Mouse (Mus musculus) hindbrain, embryonic 12.5 days (tissue): ENCODE results near the gene Nabp2. TPM values are rescaled to one million over a fixed set of nuclear protein-coding genes. Genes with fewer than 3 reads are reported as not detected.
A peak's percentile ranks its signal among the peaks of the same experiment; 100 is the strongest.

Experiments
- ATAC-seq: fragments of 200-750 bp; cut with Nextera tagmentation; 2 replicates; pipeline ENCODE4 v1.8.0; 2017; ENCODE audit warnings: moderate TSS enrichment; ENCODE audit not compliant: low FRiP score
- H3K27ac ChIP-seq: fragments of 300-500 bp; sonication (generic); 2 replicates; pipeline ENCODE4 v1.5.1; 2016; ENCODE audit warnings: mild to moderate bottlenecking
- H3K27me3 ChIP-seq: fragments of 300-500 bp; sonication (generic); 2 replicates; pipeline ENCODE4 v1.6.1; 2016; ENCODE audit warnings: mild to moderate bottlenecking
- H3K36me3 ChIP-seq: fragments of 300-500 bp; sonication (generic); 2 replicates; pipeline ENCODE4 v1.6.1; 2016; ENCODE audit warnings: mild to moderate bottlenecking
- H3K4me1 ChIP-seq: fragments of 300-500 bp; sonication (generic); 2 replicates; pipeline ENCODE4 v1.6.1; 2016
- H3K4me2 ChIP-seq: fragments of 300-500 bp; sonication (generic); replicated peaks from 2 replicates; pipeline ENCODE4 v1.6.1; 2016; ENCODE audit warnings: mild to moderate bottlenecking
- H3K4me3 ChIP-seq: fragments of 300-500 bp; sonication (generic); 2 replicates; pipeline ENCODE4 v1.5.1; 2016; ENCODE audit warnings: mild to moderate bottlenecking
- H3K9ac ChIP-seq: fragments of 300-500 bp; sonication (generic); 2 replicates; pipeline ENCODE4 v1.6.1; 2016; ENCODE audit warnings: mild to moderate bottlenecking, moderate library complexity
- H3K9me3 ChIP-seq: fragments of 300-500 bp; sonication (generic); replicated peaks from 2 replicates; pipeline ENCODE4 v1.6.1; 2016; ENCODE audit warnings: mild to moderate bottlenecking
- WGBS: fragments of 180-500 bp; shearing (Covaris S2); methylation state at CpG from one replicate; pipeline ENCODE4 v1.1.7; 2016; 5-methylcytosine and 5-hydroxymethylcytosine counted together
- polyA plus RNA-seq: library from polyadenylated mRNA; unstranded; fragments of >200 nt; fragmentation: Nextera tagmentation; extraction: Ambion mirVana; gene quantifications from 2 replicates; pipeline ENCODE4 v1.2.1, GENCODE M21; 2016

The Nabp2 gene
- polyA plus RNA-seq, 1 experiment from 2014 or later: 102 TPM

GRCm38 (mm10) chr10:128377940-128378448, 33.3 kb downstream of the Nabp2 start:
- no peak for ATAC-seq
- H3K4me1 ChIP-seq: peaks cover 23% of the 10 kb centered on the region
- peak overlapping the region; percentile 100 for H3K9ac ChIP-seq
- peak overlapping the region; percentile 97 for H3K27ac ChIP-seq
- H3K27me3 ChIP-seq: no peaks in the 10 kb centered on the region
- H3K9me3 ChIP-seq: no peaks in the 10 kb centered on the region
- H3K4me3 ChIP-seq: peak overlapping the region; percentile 99
- H3K4me2 ChIP-seq: peak overlapping the region; percentile 55
- 60% methylated on average over 14 of the region's 14 CpGs for WGBS
- H3K36me3 ChIP-seq: peaks cover 43% of the 10 kb centered on the region

- ATAC-seq: peak; percentile 78
- 0% methylated on average over 33 of the region's 47 CpGs for WGBS
- H3K9ac ChIP-seq: peak overlapping the region; percentile 100
- H3K36me3 ChIP-seq: peaks cover 37% of the 10 kb centered on the region
- peak overlapping the region; percentile 55 for H3K4me2 ChIP-seq
- no peaks in the 10 kb centered on the region for H3K9me3 ChIP-seq
- H3K4me1 ChIP-seq: peaks cover 23% of the 10 kb centered on the region
- peak overlapping the region; percentile 97 for H3K27ac ChIP-seq
- H3K27me3 ChIP-seq: no peaks in the 10 kb centered on the region
- H3K4me3 ChIP-seq: peak overlapping the region; percentile 99
These were observed 33.9 kb downstream of the Nabp2 start for GRCm38 (mm10) chr10:128377222-128377939.

DNA sequence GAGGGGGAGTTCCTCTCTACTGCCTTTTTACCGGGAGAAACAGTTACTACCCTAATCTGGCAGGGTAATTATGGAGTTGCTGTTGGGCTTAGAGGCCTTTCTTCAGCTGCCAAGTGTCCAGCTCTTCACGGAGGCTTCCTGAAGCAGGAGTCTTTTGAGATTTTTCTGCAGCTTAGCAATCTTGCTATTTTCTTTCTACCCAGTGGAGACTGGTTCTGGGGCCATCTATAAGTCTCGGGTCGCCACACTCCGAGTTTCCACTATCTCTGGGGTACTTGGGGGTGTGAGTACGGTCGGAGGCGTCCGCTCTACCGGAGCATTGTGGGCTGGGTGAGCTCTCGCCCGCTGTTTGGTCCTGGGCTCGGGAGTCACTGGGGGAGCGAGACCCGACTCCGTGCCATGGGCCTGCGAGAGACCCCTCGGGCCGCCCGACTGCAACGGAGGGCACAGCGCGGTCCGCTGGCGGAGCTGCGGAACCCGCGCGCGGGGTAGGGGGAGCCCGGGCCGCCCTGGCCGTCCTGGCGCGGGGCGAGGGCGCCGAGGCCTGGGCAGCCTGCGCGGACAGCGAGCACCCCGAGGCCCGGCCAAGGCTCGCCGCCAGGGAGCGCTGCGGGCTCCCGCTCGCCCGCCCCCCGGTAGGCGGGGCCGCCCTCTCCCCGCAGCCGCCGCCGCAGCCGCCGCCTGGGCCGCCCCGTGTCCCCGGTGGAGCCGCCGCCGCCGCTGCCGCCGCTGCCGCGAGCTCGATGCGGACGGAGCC, 34.7 kb downstream of the Nabp2 start, which contains the start of gene Ankrd52:
Gene Ankrd52, plus strand, starts transcription at position 661 of the 757 bp plus-strand sequence.
- peak within 1 kb of the TSS; percentile 99 for H3K4me3 ChIP-seq
- peaks cover 23% of the 10 kb centered on the region for H3K4me1 ChIP-seq
- no peaks in the 10 kb centered on the region for H3K9me3 ChIP-seq
- H3K36me3 ChIP-seq: peaks cover 29% of the 10 kb centered on the region
- H3K4me2 ChIP-seq: peak within 1 kb of the TSS; percentile 55
- peak; percentile 93 for ATAC-seq
- peak within 1 kb of the TSS; percentile 100 for H3K9ac ChIP-seq
- H3K27me3 ChIP-seq: no peaks in the 10 kb centered on the region
- H3K27ac ChIP-seq: peak within 1 kb of the TSS; percentile 97
- WGBS: under 1% methylated on average over 46 of the region's 73 CpGs

DNA sequence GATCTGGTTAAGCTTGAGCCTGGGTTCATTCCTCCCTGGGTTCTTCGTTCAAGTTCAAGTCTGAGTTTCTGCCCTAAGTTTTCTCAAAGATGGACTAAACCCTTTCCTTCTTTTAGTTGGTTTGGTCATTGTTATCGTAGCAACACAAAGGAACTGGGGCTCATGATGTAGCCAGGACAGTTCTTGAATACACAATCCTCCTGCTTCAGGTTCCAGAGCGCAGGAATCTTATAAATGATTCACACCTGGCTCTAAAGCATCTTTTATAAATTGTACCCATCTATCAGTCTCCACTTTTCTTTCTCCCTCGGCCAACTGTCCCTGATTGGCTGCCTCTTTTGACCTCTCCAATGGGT, 35.2 kb downstream of the Nabp2 start:
- no peak for ATAC-seq
- Histone ChIP-seq H3K36me3 (peaks cover 24% of the 10 kb centered on the region), H3K9ac (peak overlapping the region; percentile 100), H3K4me1 (peaks cover 23% of the 10 kb centered on the region), H3K4me2 (peak overlapping the region; percentile 55), H3K27ac (peak overlapping the region; percentile 97), H3K4me3 (peak overlapping the region; percentile 99), H3K27me3 (no peaks in the 10 kb centered on the region), H3K9me3 (no peaks in the 10 kb centered on the region)
- WGBS: 51% methylated on average over 4 of the region's 4 CpGs

GRCm38 (mm10) chr10:128374393-128374792, 36.9 kb downstream of the Nabp2 start:
- no peaks in the 10 kb centered on the region for H3K9me3 ChIP-seq
- no peak overlapping the region for H3K4me2 ChIP-seq
- no peak overlapping the region for H3K4me3 ChIP-seq
- ATAC-seq: no peak
- peaks cover 26% of the 10 kb centered on the region for H3K4me1 ChIP-seq
- no peak overlapping the region for H3K27ac ChIP-seq
- H3K9ac ChIP-seq: no peak overlapping the region
- H3K36me3 ChIP-seq: peaks cover 8% of the 10 kb centered on the region
- H3K27me3 ChIP-seq: no peaks in the 10 kb centered on the region
- WGBS: 77% methylated on average over 6 of the region's 6 CpGs

- Histone ChIP-seq H3K9me3 (no peaks in the 10 kb centered on the region), H3K4me1 (peaks cover 16% of the 10 kb centered on the region), H3K9ac (no peak overlapping the region), H3K27ac (no peak overlapping the region), H3K4me3 (no peak overlapping the region), H3K27me3 (no peaks in the 10 kb centered on the region), H3K36me3 (no peaks in the 10 kb centered on the region), H3K4me2 (no peak overlapping the region)
- no peak for ATAC-seq
- WGBS: 79% methylated on average over 6 of the region's 6 CpGs
These were observed 38.1 kb downstream of the Nabp2 start for GRCm38 (mm10) chr10:128372989-128373748.

DNA sequence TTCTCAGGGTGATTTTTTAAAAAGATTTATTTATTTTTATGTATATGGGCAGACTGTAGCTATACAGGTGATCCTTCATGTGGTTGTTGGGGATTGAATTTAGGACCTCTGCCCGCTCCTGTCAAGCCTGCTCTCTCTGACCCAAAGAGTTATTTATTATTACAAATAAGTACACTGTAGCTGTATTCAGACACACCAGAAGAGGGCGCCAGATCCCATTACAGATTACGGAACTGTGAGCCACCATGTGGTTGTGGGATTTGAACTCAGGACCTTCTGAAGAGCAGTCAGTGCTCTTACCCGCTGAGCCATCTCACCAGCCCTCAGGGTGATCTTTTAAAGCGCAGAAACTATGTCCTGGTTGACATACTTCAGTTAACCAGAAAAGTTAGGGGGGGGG, 39.1 kb downstream of the Nabp2 start:
- Histone ChIP-seq H3K9me3 (no peaks in the 10 kb centered on the region), H3K4me2 (no peak overlapping the region), H3K4me3 (no peak overlapping the region), H3K27ac (no peak overlapping the region), H3K4me1 (peaks cover 21% of the 10 kb centered on the region), H3K27me3 (no peaks in the 10 kb centered on the region), H3K9ac (no peak overlapping the region), H3K36me3 (no peaks in the 10 kb centered on the region)
- no peak for ATAC-seq
- WGBS: 81% methylated on average over 5 of the region's 5 CpGs

- Histone ChIP-seq H3K9me3 (no peaks in the 10 kb centered on the region), H3K36me3 (peaks cover 1% of the 10 kb centered on the region; the same call in 1 of the 2 replicates), H3K27me3 (no peaks in the 10 kb centered on the region), H3K9ac (0 out of 2 replicates have a peak overlapping the region, but pooled peaks have one; percentile 9), H3K4me1 (peaks cover 14% of the 10 kb centered on the region), H3K4me2 (no peak overlapping the region), H3K27ac (no peak overlapping the region), H3K4me3 (no peak overlapping the region)
- WGBS: 55% methylated on average over 4 of the region's 4 CpGs
- ATAC-seq: no peak
These were observed 40.7 kb downstream of the Nabp2 start for GRCm38 (mm10) chr10:128370601-128371000.

GRCm38 (mm10) chr10:128370021-128370420, 41.3 kb downstream of the Nabp2 start:
- Histone ChIP-seq H3K27ac (peak overlapping the region; percentile 96; the same call in 1 of the 2 replicates), H3K4me2 (no peak overlapping the region), H3K4me3 (no peak overlapping the region), H3K27me3 (no peaks in the 10 kb centered on the region), H3K9ac (no peak overlapping the region), H3K9me3 (no peaks in the 10 kb centered on the region), H3K36me3 (peaks cover 7% of the 10 kb centered on the region), H3K4me1 (peaks cover 14% of the 10 kb centered on the region)
- ATAC-seq: no peak
- WGBS: 67% methylated on average over 5 of the region's 6 CpGs

- H3K4me1 ChIP-seq: peaks cover 14% of the 10 kb centered on the region
- no peaks in the 10 kb centered on the region for H3K27me3 ChIP-seq
- peak overlapping the region; percentile 71; the same call in 1 of the 2 replicates for H3K4me3 ChIP-seq
- no peaks in the 10 kb centered on the region for H3K9me3 ChIP-seq
- H3K4me2 ChIP-seq: peak overlapping the region; percentile 77
- 83% methylated on average over 6 of the region's 6 CpGs for WGBS
- no peak for ATAC-seq
- peaks cover 9% of the 10 kb centered on the region for H3K36me3 ChIP-seq
- H3K27ac ChIP-seq: peak overlapping the region; percentile 96
- peak overlapping the region; percentile 77; the same call in 1 of the 2 replicates for H3K9ac ChIP-seq
These were observed 41.7 kb downstream of the Nabp2 start for GRCm38 (mm10) chr10:128369599-128369998.

GRCm38 (mm10) chr10:128369218-128369543, 42.1 kb downstream of the Nabp2 start:
- 8% methylated on average over 9 of the region's 9 CpGs for WGBS
- Histone ChIP-seq H3K4me1 (peaks cover 14% of the 10 kb centered on the region), H3K4me3 (peak overlapping the region; percentile 71), H3K9me3 (no peaks in the 10 kb centered on the region), H3K36me3 (peaks cover 9% of the 10 kb centered on the region), H3K27me3 (no peaks in the 10 kb centered on the region), H3K9ac (peak overlapping the region; percentile 77), H3K27ac (peak overlapping the region; percentile 96), H3K4me2 (peak overlapping the region; percentile 77)
- no peak for ATAC-seq
